Mouse (Mus musculus) 416B (cell line): Measurements from ENCODE around the gene Dvl2.

Experiments
- DNase-seq: peaks from one replicate; pipeline ENCODE4 v3.0.0; 2011; ENCODE audit warnings: low read depth

Dvl2 gene

DNA sequence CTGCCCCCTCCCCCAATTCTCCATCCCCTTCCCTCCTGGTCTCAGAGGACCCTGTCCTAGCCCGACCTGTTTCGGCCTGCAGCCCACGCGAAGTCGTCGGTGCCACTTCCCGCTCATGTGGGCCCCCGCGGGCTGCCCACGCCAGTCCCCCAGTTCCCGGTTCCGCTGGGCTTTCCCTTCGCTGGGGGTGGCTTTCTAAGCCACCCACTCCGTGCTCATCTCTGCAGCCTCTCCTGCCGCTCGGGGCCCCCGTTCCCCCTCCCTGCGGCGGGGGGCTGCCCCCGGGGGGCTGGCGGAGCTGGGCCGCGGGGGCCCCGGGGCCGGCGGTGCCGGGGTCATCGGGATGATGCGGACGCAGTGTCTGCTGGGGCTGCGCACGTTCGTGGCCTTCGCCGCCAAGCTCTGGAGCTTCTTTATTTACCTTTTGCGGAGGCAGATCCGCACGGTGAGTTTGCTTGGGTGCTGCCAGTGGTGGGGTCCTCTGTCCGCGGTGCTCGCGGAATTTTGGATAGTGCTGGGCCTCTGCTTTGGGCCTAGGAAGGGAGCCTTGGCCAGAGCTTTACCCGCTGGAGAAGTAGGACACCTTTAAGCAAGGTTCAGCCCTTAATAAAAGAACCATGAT lies 19.1 kb upstream of the Dvl2 start, which contains the start of gene Ctdnep1:
Gene Ctdnep1, plus strand, starts transcription at position 16 of the 622 bp plus-strand sequence.
- no peak for DNase-seq

DNA sequence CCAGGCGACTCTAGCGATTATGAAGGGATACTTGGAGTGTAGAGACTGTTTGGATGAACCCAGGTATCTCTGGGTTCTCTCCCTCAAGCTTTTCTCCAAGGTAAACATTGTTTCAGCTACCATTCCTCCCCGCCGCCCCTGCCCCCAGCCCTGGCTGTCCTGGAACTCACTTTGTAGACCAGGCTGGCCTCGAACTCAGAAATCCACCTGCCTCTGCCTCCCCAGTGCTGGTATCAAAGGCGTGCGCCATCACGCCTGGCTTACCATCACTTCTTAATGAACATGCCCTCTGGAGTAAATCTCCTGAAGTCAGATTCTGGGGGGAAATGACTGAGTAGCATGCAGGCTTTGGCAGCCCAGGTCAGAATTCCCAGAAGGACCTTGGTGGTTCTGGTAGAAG lies 18.2 kb upstream of the Dvl2 start, which contains the start of gene Elp5:
Gene Elp5, minus strand, starts transcription at position 293 of the 400 bp plus-strand sequence.
- no peak for DNase-seq

DNA sequence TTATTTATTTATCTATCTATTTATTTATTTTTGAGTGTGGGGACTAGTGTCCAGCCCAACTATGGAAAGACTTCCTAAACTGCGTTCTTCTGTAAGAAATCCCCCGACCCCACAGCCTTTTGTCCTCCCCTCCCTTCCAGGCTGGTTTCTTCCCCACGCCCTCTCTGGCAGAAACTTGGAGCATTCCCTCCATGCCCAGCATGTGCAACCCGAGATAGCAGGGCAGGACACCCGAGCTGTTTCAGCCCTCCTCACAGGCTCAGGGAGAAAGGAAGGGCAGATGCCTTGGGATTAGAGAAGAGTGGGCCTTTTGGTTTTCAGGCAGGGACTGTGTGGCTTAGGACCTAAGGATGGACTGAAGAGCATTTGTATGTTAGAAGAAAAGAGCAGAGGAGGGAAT lies 17.5 kb upstream of the Dvl2 start:
- no peak for DNase-seq

DNA sequence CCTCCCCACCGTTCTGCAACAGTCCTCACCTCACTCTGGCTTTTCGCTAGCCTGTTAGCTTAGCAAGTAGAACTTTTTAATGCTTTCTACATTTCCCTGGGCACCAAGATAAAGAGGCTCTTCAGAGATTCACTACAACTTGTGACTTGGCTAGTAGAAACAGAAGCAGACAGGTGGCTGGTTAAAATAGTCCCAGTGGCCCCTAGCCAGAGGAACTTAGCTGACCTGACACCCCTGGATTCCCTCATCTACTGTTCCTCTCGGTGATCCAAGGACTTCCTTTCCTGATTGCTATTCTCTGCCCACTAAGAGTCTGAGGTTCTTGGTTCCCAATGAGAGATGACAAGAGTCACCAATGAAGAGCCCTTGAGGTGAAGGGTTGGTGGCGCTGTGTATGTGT lies 17.0 kb upstream of the Dvl2 start:
- DNase-seq, result no peak

DNA sequence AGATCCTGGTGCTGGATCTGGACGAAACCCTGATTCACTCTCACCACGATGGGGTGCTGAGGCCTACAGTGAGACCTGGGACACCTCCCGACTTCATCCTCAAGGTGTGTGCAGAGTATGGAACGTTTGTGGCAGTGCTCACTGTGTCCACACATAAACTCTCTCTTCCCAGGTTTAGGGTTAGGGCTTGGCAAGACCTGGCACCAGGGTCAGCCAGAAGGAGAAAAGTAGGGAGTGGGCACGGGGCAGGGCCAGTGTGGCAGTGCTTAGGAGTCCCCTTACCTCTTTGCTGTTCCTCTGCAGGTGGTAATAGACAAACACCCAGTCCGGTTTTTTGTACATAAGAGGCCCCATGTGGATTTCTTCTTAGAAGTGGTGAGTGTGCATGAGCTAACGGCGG lies 16.0 kb upstream of the Dvl2 start:
- DNase-seq, result no peak

DNA sequence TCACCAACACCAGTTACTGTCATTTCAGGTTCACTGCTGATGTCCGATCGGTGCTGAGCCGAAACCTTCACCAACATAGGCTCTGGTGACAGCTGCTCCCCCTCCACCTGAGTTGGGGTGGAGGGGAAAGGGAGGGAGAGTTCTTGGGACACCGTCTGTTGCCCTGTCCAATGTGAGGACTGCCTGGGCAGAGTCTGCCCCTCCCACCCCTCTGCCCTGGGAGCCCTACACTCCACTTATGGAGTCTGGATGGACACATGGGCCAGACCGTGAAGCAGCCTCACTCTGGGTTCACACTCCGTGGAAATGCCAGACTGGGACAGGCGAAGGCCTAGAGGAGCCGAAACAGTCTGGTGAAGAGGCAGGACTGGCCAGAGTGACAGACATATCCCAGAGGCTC lies 10.4 kb upstream of the Dvl2 start:
- DNase-seq, result no peak

DNA sequence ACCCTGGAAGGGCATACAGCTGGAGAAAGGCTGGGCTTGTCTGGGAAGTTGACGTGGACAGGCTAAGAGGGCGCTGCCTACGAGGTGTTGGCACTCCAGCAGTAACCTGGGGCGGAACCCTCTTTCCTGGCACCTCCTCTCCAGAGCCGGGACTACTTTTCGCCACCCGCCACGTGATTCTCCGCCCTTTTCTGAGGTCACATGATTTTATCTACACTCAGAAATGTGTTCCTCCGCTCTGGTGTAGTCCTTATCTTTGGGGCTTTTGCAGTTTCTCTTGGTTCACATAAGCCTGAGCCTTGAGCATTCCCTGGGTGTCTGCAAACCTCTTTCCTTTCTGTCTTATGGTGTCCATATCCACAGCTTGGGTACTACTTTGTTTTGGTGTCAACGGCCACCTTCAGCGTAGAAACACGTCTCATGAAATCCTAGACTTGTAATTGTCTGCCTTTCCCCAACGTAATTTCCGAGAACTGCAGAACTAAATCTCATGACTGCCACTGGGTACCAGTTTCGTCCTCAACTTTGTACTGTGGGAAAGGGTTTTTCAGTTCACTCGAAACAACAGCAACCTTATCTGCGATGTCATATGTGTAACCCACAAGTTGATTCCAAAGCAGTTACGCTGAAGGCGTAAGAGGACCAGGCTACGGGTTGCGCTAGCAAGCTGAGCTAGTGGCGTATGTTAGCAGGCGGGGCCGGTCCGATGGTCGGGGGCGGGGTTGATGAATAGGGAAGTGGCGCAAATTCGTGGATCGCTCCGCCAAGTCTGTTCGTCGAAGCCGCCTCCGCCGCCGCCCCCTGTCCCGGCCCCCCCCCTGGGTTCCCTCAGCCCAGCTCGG lies 9.3 kb upstream of the Dvl2 start, which contains the start of gene Gabarap:
Gene Gabarap, plus strand, starts transcription at position 294 of the 842 bp plus-strand sequence.
- peak; percentile 98 for DNase-seq

DNA sequence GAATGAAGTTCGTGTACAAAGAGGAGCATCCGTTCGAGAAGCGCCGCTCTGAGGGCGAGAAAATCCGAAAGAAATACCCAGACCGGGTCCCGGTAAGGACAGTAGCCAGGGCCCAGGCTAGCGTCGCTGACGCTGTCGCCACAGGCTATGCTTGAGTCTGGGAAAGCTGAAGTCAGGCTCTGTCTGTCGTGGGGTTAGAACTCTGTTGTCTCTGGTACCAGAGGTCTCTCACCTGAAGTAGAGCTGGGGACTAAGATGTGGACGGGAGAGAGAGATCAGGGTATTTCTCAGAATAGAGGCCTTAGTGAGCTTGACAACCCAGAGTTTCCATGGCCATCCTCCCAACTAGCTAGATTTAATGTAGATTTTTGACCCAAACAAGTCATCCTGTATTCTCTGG lies 8.7 kb upstream of the Dvl2 start:
- no peak for DNase-seq

DNA sequence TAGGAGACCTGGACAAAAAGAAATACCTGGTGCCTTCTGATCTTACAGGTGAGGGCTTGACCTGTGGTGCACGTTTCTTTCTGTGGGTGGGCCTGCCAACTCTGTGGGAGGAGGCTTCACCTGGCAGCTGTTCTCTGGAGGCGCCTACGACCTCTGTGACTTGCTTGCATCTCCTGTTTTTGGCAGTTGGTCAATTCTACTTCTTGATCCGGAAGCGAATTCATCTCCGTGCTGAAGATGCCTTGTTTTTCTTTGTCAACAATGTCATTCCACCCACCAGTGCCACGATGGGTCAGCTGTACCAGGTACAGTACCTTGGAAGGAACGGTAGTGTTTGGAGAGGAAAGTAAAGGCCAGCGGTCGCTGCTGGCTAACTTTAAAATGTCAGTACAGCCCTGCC lies 8.0 kb upstream of the Dvl2 start:
- DNase-seq, result no peak

DNA sequence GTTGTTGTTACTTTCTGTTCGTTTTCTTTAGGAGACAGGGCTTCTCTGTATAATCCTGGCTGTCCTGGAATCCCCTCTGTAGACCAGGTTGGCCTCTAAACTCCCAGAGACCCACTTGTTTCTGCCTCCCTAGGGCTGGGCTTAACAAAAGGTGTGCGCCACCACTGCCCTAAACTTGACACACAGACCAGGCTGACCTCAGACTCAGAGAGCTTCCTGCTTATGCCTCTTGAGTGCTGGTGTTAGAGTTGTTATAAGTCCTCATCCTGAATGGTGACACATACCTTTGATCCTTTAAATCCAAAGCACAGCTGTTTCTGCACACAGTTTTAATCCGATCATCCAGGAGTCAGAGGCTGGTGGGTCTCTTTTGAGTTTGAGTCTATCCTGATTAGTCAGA lies 7.5 kb upstream of the Dvl2 start:
- DNase-seq, result no peak

DNA sequence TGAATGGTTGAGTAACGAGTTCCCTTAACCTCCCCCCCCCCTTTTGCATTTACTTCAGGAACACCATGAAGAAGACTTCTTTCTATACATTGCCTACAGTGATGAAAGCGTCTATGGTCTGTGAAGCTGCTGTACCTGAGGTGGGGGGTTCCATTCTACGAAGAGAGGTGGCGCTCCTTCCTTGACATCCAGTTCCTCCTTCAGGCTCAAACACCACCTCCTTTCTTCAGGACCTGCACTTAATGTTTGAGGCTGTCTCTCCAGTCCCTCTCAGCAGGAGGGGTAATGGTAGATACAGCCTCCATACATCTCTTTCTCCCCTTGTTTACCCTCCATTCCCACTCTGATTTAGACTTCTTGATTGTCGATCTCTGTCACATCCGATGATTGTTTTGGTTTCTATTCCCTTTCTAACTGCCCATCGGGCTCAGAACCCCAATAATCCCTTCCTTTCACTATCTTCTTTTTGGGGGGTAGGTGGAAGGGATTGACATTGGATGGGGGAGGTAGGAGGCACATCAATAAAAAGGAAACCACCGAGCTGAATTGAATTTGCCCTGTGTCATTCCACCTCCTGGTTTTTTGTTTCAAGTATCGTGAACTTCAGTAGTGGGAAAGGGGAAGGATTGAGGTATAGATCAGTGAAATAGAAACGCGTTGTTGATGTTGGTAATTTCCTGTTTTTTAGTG lies 5.8 kb upstream of the Dvl2 start:
- DNase-seq, result no peak

DNA sequence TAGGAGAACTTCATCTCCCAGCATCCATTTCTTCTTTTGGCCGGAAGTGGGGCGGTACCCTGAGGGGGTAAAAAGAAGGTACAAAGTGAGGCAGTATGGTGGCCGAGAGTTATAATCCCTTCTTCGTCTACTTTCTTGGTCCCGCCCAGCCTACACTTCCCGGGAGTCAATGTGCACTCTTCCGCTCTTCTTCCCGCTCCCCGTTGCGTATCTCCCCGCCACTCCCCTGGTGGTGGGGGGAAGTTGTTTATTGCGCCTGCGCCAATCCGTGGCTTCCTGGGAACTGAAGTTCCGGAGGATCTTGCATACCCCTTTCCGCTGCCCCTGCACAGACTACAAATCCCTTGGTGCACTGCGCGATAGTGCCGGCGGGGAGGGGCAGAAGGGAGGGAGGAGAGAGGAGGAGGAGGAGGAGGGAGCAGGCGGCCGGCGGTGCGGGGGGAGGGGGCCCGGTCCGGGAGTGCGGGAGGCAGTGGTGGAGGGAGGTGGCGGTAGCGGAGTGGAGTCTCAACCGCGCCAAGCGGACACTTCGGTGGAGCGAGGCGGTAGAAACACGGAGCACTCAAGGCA lies 4.9 kb upstream of the Dvl2 start, which contains the start of gene Phf23:
Gene Phf23, plus strand, starts transcription at position 387 of the 570 bp plus-strand sequence.
- peak; percentile 100 for DNase-seq

DNA sequence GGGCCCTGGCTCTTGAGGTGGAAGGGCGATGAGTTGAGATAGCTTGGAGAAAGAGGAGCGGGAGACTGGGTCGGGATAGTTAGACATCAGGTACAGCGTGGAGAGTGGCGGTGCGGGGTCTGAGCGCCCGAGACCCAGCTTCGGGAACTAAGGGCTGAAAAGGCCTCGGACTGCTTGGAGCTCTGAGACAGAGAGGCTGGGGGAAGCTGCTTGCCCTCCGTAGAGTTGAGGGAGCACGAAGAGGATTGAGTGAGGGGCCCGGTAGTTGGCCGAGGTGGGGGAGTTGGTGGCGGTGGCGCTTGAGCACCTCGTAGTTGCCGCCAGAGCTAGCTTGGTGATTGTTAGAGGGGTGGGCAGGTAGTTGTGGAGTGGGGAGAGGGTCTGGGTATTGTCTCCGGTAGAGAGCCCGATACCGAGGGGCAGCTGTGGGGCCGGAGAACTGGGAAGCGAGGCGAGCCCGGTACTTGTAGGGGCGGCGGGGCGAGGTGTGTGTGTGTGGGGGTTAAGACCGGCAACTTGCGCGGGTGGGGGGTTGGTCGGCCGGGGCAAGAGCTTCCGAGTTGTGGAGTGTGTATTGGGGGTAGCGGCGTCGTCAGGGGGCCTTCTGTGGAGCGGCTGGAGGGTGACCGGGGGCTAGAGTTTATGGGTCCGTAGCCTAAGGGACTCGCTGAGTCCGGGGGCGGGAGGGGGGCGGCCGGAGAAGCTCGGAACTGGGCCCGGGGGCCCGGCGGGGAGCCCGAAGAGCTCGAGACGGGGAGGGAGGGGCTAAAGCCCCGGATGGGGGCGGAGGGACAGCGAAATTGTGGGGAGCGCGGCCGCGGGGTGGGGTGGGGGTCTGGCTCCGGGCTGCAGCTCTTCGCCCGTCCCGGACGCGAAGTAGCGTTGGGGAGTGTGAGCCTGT lies 4.0 kb upstream of the Dvl2 start:
- DNase-seq, result peak; percentile 65

DNA sequence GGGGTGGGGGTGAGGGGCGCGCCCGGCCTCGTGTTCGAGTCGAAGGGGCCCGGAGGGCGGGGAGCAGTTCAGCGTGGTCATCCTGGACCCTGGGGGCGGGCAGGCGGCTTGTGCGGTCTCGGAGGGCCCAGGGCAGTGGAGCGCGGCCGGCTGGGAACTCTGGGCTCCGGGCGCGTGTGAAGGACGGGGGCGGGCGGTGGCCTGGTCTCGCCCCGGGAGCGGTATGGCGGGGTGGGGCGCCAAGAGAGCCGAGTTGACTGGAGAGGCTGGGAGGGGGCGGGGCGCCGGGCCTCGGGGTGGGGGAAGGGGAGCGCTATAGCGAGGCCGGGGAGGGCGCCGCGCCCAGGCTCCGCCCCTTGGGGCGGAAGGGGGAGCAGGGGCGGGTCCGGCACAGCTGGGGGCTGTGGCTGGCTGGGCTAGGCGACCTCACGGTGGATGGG lies 3.3 kb upstream of the Dvl2 start:
- DNase-seq, result peak; percentile 81

DNA sequence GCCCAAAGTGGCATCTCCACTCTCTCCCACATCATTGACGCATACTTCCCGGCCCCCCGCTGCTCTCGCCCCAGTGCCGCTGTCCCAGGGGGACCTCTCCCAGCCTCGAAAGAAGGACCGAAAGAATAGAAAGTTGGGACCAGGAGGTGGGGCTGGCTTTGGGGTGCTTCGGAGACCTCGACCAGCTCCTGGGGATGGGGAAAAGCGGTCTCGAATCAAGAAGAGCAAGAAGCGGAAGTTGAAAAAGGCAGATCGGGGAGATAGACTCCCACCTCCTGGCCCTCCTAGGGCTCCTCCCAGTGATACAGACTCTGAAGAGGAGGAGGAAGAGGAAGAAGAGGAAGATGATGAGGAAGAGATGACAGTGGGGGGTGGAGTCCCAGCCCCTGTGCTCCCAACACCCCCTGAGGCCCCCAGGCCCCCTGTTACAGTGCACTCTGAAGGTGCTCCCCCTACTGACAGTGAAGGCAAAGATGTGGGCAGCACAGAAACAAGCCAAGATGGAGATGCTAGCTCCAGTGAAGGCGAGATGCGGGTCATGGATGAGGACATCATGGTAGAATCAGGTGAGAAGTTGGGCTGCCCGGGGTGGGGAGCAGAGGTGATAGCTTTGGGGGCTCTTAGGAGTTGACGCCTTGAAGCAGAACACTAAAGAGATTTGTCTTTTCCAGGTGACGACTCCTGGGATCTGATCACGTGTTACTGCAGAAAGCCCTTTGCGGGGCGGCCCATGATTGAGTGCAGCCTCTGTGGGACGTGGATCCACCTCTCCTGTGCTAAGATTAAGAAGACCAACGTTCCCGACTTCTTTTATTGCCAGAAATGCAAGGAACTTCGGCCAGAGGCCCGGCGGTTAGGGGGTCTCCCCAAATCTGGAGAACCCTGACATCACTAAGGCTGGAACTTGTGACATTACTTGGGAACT lies 1.6 kb upstream of the Dvl2 start:
- DNase-seq, result no peak

DNA sequence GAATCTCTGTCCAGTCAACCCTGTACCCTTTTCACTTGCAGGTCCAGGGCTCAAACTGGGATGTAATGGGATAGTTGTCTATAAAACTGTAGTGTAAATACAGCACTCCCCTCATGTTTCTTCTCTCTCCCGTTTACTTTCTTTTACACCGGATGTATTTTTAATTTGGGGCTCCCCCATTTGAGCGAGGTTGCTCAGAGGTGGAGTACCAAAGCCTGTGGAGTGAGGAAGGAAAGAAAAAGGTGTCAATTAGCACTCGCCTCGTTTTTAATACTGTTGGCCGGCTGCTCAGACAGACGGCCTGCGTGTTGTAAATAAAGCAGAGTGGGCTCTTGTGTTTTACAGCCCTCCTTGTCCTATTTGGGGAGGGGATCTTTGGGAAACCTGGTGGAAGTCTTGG lies 729 bp upstream of the Dvl2 start:
- DNase-seq, result no peak

DNA sequence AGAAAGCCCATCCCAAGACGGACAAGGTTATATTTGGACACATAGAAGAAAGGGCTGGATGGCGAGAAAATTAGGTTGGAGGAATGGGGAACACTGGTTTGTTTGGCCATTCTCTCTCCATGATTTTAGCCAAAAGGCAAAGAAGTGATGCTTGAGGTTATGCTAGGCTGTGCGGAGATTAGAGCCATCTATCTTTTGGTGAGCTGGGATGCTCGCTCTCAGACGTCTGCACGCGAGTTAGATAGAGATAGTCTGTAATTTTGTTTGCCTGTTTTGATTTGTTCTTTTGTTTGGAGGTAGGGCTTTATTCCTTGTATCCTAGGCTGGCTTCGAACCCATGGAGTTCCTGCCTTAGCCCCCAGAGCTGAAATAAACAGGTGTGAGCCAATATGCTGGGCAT lies 764 bp downstream of the Dvl2 start:
- DNase-seq, result no peak

DNA sequence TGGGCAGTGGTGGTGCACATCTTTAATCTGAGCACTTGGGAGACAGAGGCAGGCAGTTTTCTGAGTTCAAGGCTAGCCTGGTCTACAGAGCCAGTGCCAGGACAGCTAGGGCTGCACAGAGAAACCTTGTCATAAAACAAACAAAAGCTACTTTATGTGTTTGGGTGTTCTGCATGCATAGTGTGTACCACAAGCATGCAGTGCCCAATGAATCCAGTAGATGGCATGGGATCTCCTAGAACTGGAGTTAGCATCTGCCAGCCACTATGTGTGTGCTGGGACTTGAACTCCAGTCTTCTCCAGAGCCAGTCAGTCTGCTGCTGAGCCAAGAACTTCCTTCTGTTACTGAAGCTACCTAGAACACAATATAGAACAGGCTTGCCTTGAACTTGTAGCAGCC lies 1.5 kb downstream of the Dvl2 start:
- peak; percentile 77 for DNase-seq

DNA sequence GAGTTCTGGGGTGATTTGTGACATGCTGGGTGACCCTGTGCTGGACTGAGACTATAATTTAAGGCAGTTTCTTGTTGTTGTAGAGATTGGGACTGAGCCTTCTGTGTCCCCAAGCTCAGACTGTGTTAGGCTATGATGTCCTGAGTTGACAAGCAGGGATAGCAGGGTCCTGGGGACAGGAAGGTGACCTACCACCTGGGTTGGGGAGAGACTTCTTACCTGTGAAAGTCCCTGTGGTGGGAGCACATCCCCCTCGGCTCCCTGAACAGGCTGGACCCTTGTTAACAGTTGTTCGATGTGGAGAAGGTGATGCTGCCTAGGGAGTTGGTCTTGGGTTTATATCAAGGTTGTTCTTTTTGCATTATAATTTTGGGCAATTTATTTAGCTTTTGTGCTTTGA lies 2.1 kb downstream of the Dvl2 start:
- no peak for DNase-seq

DNA sequence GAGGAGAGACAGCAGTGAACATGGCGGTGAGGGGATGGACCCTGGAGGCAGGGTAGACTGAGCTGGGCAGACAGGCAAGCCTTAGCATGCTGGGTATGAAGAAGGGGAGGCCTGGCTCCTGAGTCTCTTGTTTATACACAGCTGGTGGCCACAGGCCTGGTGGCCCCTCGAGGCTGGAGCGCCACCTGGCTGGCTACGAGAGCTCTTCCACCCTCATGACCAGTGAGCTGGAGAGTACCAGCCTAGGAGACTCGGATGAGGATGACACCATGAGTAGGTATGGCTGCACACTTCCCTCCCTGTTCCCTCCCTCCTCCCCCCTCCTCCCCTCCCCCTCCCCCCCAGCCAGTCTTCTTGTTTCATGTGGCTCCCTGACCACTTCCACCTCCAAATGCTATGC lies 5.1 kb downstream of the Dvl2 start:
- DNase-seq, result peak; percentile 69
